Mouse (Mus musculus): ENCODE data around the gene Rpl13a. TPM values are rescaled to one million over a fixed set of nuclear protein-coding genes. Genes with fewer than 3 reads are reported as not detected.
A peak's percentile ranks its signal among the peaks of the same experiment; 100 is the strongest.

Rpl13a gene
- polyA plus RNA-seq, 1 experiment from 2014 or later = 938 TPM

- Histone ChIP-seq H3K27ac (ENCODE audit: low read depth) (no peak overlapping the region), H3K4me1 (ENCODE audit: insufficient read depth) (peaks cover 20% of the 10 kb centered on the region), H3K27me3 (ENCODE audit: insufficient read depth, low read length) (no peaks in the 10 kb centered on the region), H3K4me2 (ENCODE audit: low read depth, low read length) (no peak overlapping the region), H3K9ac (replicated peaks) (no peak overlapping the region), H3K36me3 (replicated peaks; ENCODE audit: insufficient read depth, low read length) (peaks cover 20% of the 10 kb centered on the region), H3K4me3 (ENCODE audit: low read depth, low read length) (no peak overlapping the region), H3K9me3 (ENCODE audit: low read length) (no peaks in the 10 kb centered on the region)
- DNase-seq (no peak), ATAC-seq (no peak)
- WGBS (ENCODE audit: insufficient replicate concordance) = 82% methylated on average over 6 of the region's 6 CpGs
- TF ChIP-seq EP300 (IDR thresholded peaks at IDR 0.05; ENCODE audit: low read depth) = no peak
- no peak for TF ChIP-seq CTCF (IDR thresholded peaks at IDR 0.05; ENCODE audit: low read depth)
Observed at GRCm38 (mm10) chr7:45149545-45149944, 21.0 kb upstream of the Rpl13a start.

- Histone ChIP-seq H3K4me2 (ENCODE audit: low read depth, low read length) (no peak overlapping the region), H3K9ac (replicated peaks) (no peak overlapping the region), H3K27ac (ENCODE audit: low read depth) (peak overlapping the region; percentile 67), H3K27me3 (ENCODE audit: insufficient read depth, low read length) (no peaks in the 10 kb centered on the region), H3K4me3 (ENCODE audit: low read depth, low read length) (no peak overlapping the region), H3K9me3 (ENCODE audit: low read length) (no peaks in the 10 kb centered on the region), H3K36me3 (replicated peaks; ENCODE audit: insufficient read depth, low read length) (peaks cover 29% of the 10 kb centered on the region), H3K4me1 (ENCODE audit: insufficient read depth) (peaks cover 18% of the 10 kb centered on the region)
- DNase-seq (no peak), ATAC-seq (no peak)
- 58% methylated on average over 4 of the region's 4 CpGs for WGBS (ENCODE audit: insufficient replicate concordance)
- TF ChIP-seq CTCF (IDR thresholded peaks at IDR 0.05; ENCODE audit: low read depth) (no peak), EP300 (IDR thresholded peaks at IDR 0.05; ENCODE audit: low read depth) (no peak)
Observed at GRCm38 (mm10) chr7:45148534-45149098, 20.1 kb upstream of the Rpl13a start.

DNA sequence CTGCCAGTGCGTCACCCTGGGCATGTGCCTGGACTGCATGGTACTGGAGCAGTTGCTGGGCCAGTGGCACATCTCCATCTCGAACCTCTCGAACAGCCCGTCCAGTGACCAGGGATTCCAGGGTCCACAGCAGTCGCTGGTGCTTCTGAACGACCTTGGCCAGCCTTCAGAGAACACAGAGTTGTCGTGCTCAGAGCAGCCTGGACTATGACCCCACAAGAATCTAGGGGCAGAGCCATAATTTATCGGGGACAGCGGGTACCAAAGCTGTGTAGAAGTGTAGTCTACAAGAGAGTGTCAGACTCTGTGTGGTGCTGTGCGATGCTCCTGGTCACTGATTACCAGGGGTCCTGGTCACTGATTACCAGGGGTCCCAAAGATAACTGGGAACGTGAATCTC, 19.3 kb upstream of the Rpl13a start:
- ATAC-seq = peak; percentile 80
- peaks cover 34% of the 10 kb centered on the region for H3K36me3 ChIP-seq (replicated peaks; ENCODE audit: insufficient read depth, low read length)

DNA sequence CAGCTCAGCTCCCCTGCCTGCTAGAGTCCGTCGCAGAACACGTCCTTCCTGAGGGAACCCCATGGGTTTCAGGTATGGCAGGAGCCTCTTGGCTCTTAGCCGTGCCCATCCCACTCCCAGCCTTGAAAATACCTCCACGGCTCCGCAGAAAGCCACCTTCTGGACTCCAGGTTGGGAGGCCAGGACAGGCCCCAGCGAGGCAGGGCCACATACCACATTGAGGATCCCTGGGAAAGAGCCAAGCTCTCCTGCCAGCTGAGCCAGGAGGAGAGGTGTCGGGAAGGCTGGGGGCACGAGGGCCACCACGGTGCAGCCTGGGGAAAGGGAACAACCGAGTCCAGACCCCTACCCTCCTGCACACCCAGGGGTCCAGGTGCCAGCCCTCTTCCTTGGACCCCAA, 18.7 kb upstream of the Rpl13a start:
- Histone ChIP-seq H3K4me3 (ENCODE audit: low read depth, low read length) (no peak overlapping the region), H3K4me2 (ENCODE audit: low read depth, low read length) (peak overlapping the region; percentile 44), H3K27ac (ENCODE audit: low read depth) (0 out of 2 replicates have a peak overlapping the region, but pooled peaks have one; percentile 67), H3K27me3 (ENCODE audit: insufficient read depth, low read length) (no peaks in the 10 kb centered on the region), H3K9ac (replicated peaks) (peak overlapping the region; percentile 13; the same call in 1 of the 2 replicates), H3K9me3 (ENCODE audit: low read length) (no peaks in the 10 kb centered on the region), H3K36me3 (replicated peaks; ENCODE audit: insufficient read depth, low read length) (peaks cover 34% of the 10 kb centered on the region), H3K4me1 (ENCODE audit: insufficient read depth) (peaks cover 14% of the 10 kb centered on the region)
- no peak for TF ChIP-seq EP300 (IDR thresholded peaks at IDR 0.05; ENCODE audit: low read depth)
- no peak for TF ChIP-seq CTCF (IDR thresholded peaks at IDR 0.05; ENCODE audit: low read depth)
- WGBS (ENCODE audit: insufficient replicate concordance) = 86% methylated on average over 11 of the region's 11 CpGs
- 0 out of 2 replicates have a peak, but pooled peaks have one; percentile 15 for ATAC-seq
- no peak for DNase-seq

More for the DNA sequence above, 19.3 kb upstream of the Rpl13a start:
- peak overlapping the region; percentile 44 for H3K4me2 ChIP-seq (ENCODE audit: low read depth, low read length)
- peak overlapping the region; percentile 67 for H3K27ac ChIP-seq (ENCODE audit: low read depth)
- peak overlapping the region; percentile 13; the same call in 1 of the 2 replicates for H3K9ac ChIP-seq (replicated peaks)
- 69% methylated on average over 11 of the region's 11 CpGs for WGBS (ENCODE audit: insufficient replicate concordance)
- peaks cover 14% of the 10 kb centered on the region for H3K4me1 ChIP-seq (ENCODE audit: insufficient read depth)
- H3K4me3 ChIP-seq (ENCODE audit: low read depth, low read length) = no peak overlapping the region
- no peaks in the 10 kb centered on the region for H3K27me3 ChIP-seq (ENCODE audit: insufficient read depth, low read length)
- no peaks in the 10 kb centered on the region for H3K9me3 ChIP-seq (ENCODE audit: low read length)
- DNase-seq = no peak
- TF ChIP-seq CTCF (IDR thresholded peaks at IDR 0.05; ENCODE audit: low read depth) (no peak), EP300 (IDR thresholded peaks at IDR 0.05; ENCODE audit: low read depth) (no peak)

DNA sequence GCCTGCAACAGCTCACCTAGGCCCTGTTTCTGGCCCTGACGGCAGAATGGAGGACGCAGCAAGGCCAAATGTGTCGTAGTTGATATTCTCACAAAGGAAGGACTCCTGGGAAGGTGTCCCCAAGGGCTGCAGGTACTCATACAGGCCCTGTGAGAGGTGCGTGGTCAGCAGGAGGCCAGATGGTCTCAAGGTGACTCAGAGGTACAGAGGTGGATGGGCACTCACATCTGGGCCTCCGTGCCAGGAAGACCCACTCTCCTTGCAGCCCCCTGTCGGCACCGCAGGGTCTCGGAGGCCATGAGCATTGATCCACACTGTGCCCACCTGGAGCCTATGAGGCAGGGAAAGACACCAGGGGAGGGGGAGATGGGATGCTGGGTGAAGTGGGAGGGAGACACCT, 16.9 kb upstream of the Rpl13a start:
- H3K9ac ChIP-seq (replicated peaks) = no peak overlapping the region
- ATAC-seq (no peak), DNase-seq (no peak)
- no peak overlapping the region for H3K4me2 ChIP-seq (ENCODE audit: low read depth, low read length)
- no peak overlapping the region for H3K27ac ChIP-seq (ENCODE audit: low read depth)
- H3K9me3 ChIP-seq (ENCODE audit: low read length) = no peaks in the 10 kb centered on the region
- H3K4me1 ChIP-seq (ENCODE audit: insufficient read depth) = peaks cover 10% of the 10 kb centered on the region
- peaks cover 42% of the 10 kb centered on the region for H3K36me3 ChIP-seq (replicated peaks; ENCODE audit: insufficient read depth, low read length)
- TF ChIP-seq CTCF (IDR thresholded peaks at IDR 0.05; ENCODE audit: low read depth) (no peak), EP300 (IDR thresholded peaks at IDR 0.05; ENCODE audit: low read depth) (no peak)
- WGBS (ENCODE audit: insufficient replicate concordance) = 88% methylated on average over 8 of the region's 8 CpGs
- H3K27me3 ChIP-seq (ENCODE audit: insufficient read depth, low read length) = no peaks in the 10 kb centered on the region
- no peak overlapping the region for H3K4me3 ChIP-seq (ENCODE audit: low read depth, low read length)

GRCm38 (mm10) chr7:45144368-45145174, 16.0 kb upstream of the Rpl13a start:
- no peak overlapping the region for H3K4me3 ChIP-seq (ENCODE audit: low read depth, low read length)
- peaks cover 42% of the 10 kb centered on the region for H3K36me3 ChIP-seq (replicated peaks; ENCODE audit: insufficient read depth, low read length)
- TF ChIP-seq EP300 (IDR thresholded peaks at IDR 0.05; ENCODE audit: low read depth) (no peak), CTCF (IDR thresholded peaks at IDR 0.05; ENCODE audit: low read depth) (no peak)
- peaks cover 10% of the 10 kb centered on the region for H3K4me1 ChIP-seq (ENCODE audit: insufficient read depth)
- no peaks in the 10 kb centered on the region for H3K9me3 ChIP-seq (ENCODE audit: low read length)
- H3K9ac ChIP-seq (replicated peaks) = no peak overlapping the region
- DNase-seq (no peak), ATAC-seq (no peak)
- H3K4me2 ChIP-seq (ENCODE audit: low read depth, low read length) = no peak overlapping the region
- 88% methylated on average over 13 of the region's 13 CpGs for WGBS (ENCODE audit: insufficient replicate concordance)
- H3K27me3 ChIP-seq (ENCODE audit: insufficient read depth, low read length) = no peaks in the 10 kb centered on the region
- H3K27ac ChIP-seq (ENCODE audit: low read depth) = no peak overlapping the region
